Mouse (Mus musculus): ENCODE measurements around the gene Lpcat2b. TPM values are rescaled to one million over a fixed set of nuclear protein-coding genes. Genes with fewer than 3 reads are reported as not detected.

The Lpcat2b gene
- polyA plus RNA-seq, 1 experiment from 2014 or later, result not detected

DNA sequence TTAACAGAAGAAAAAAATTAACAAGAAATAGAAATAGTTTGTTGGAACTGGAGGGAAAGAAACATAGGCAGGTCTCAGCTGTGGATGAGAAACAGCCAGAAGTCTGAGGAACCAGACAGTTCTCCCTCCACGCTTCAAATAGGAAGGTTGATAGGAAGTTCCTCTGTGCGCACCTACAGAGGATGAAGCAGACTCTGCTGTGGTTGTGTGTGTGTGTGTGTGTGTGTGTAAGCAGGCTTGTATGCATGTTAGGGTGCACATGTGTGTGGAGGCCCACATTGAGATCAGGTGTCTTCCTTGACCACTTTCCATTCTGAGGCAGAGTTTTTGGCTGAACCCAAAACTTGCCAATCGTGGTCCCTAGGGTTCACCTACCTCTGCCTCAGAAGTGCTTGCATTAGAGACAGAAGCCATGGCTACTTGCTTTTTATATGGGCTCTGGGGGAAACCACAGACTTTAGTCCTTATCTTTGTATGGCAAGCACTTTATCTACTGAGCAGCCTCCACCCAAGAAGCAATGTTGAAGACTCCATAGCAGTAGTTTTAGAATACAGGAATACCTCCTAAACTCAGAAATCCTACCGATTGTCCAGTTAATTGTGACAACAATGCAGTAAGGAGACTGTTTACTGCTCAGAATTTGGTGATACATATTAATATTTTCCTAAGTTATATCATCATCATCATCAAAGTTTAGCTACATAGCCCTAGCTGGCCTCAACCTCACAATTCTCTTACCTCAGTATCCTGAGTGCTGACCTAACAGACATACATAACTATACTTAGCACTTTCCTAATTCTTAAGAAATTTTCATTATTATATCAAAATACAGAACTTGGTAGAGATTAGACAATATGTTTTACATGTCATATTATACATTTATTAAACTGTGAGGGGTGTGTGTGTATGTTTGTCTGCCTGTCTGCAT lies 31.1 kb downstream of the Lpcat2b start:
- WGBS, result 94% methylated on average over 4 of the region's 4 CpGs
- no peak overlapping the region for H3K4me3 ChIP-seq
- no peaks in the 10 kb centered on the region for H3K9me3 ChIP-seq
- DNase-seq (ENCODE audit: low spot score), result no peak
- no peak overlapping the region for H3K27ac ChIP-seq
- no peaks in the 10 kb centered on the region for H3K4me1 ChIP-seq (replicated peaks)
- no peaks in the 10 kb centered on the region for H3K27me3 ChIP-seq (ENCODE audit: insufficient read depth, poor library complexity, severe bottlenecking)
- H3K36me3 ChIP-seq, result no peaks in the 10 kb centered on the region

DNA sequence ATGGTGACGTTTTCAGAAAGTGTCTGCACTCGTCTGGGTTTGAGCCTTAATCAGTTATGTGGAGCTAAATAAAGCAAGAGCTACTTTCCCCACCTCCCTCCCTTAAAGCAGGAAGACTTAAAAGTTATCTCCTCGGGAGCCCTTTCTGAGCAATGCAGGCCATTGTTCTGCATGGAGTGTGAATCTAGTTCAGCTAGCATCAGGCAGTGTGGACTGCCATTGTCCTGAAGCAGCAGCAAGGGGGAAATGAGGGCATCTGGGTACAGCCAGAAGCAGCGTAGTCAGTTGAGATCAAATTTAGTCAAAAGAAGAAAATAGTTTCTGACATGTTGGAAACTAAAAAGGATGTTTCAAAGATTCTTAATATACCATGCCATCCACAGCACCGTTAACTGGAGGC lies 35.2 kb downstream of the Lpcat2b start:
- DNase-seq (ENCODE audit: low spot score), result no peak
- WGBS, result 45% methylated on average over 5 of the region's 5 CpGs
- Histone ChIP-seq H3K27me3 (ENCODE audit: insufficient read depth, poor library complexity, severe bottlenecking) (no peaks in the 10 kb centered on the region), H3K9me3 (no peaks in the 10 kb centered on the region), H3K27ac (no peak overlapping the region; the same call in 1 of the 2 replicates), H3K4me3 (no peak overlapping the region), H3K36me3 (peaks cover 5% of the 10 kb centered on the region), H3K4me1 (replicated peaks) (no peaks in the 10 kb centered on the region)

DNA sequence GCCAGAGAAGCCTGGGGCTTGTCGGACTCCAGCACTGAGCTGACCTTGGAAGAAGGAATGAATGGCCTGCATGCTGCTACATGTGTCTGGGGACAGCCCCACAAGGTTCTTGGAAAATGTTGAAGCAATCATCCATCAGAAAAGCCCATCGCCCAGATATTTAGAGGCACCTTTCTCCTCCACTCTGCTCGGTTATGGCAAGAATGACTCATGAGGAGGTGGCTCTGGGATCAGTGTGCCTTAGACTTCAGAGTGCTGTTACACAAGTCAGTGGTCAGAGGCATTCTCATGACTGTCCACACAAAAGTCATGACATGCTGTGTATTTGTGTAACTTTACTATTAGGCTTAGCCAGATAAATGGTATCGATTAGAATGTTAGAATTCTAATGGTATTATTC lies 35.7 kb downstream of the Lpcat2b start:
- H3K27me3 ChIP-seq (ENCODE audit: insufficient read depth, poor library complexity, severe bottlenecking), result no peaks in the 10 kb centered on the region
- peaks cover 5% of the 10 kb centered on the region for H3K36me3 ChIP-seq
- no peak overlapping the region; the same call in 1 of the 2 replicates for H3K27ac ChIP-seq
- H3K9me3 ChIP-seq, result no peaks in the 10 kb centered on the region
- WGBS, result 70% methylated on average over 4 of the region's 4 CpGs
- H3K4me1 ChIP-seq (replicated peaks), result no peaks in the 10 kb centered on the region
- no peak overlapping the region for H3K4me3 ChIP-seq
- no peak for DNase-seq (ENCODE audit: low spot score)

DNA sequence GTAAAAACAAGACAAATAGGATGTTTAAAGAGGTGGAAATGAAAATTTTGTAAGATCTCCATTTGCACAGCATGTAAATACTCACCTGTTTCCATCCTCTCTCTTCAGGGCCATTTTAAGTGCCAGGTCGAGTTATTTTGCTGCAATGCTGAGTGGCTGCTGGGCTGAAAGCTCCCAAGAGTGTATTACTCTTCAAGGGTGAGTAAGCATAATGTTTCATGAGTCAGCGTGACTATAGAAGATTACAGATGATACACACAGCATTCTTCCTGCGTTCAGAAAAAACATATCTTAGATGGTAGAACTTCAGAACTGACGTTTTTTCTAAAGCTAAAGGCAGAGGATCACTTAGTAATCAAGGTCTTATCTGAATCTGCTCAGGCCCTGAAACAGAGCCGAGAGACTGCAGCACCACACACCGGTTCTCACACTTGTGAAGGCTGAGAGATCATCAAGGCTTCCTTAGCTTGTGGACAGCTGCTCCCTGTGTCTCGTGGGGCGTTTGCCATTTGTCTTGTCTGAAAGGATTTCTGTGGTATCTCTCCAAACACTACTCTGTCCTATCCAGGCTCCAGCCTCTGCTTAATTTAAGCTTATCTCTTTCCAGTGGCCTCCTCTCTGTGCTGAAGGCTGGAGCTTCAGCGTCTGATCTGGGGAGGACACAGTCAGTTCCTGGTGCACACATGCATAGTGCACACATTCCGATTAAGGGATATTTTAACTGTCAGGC lies 39.4 kb downstream of the Lpcat2b start:
- Histone ChIP-seq H3K36me3 (peaks cover 16% of the 10 kb centered on the region), H3K27me3 (ENCODE audit: insufficient read depth, poor library complexity, severe bottlenecking) (no peaks in the 10 kb centered on the region), H3K27ac (no peak overlapping the region), H3K4me1 (replicated peaks) (no peaks in the 10 kb centered on the region), H3K4me3 (no peak overlapping the region), H3K9me3 (no peaks in the 10 kb centered on the region)
- no peak for DNase-seq (ENCODE audit: low spot score)
- WGBS, result 79% methylated on average over 10 of the region's 10 CpGs

DNA sequence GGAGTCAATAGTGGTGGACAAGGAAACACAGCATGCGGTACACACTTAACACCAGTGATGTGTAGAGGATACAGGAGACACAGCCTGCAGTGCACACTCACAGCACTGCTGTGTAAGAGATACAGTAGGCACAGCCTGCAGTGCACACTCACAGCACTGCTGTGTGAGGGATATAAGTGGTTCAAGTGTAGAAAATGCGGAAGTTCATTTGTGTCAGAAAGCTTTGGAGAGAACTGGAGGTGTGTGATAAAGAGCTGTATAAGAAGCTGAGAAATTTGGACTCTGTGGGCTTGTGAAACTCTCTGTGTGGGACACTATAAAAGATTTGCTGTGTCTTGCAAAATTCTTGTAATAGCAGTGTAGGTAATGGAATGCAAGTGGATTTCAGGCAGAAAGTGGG lies 48.8 kb downstream of the Lpcat2b start:
- DNase-seq (ENCODE audit: low spot score), result no peak
- WGBS, result 96% methylated on average over 2 of the region's 2 CpGs
- Histone ChIP-seq H3K9me3 (no peaks in the 10 kb centered on the region), H3K4me3 (no peak overlapping the region), H3K27ac (no peak overlapping the region), H3K36me3 (peaks cover 8% of the 10 kb centered on the region; the same call in 1 of the 2 replicates), H3K4me1 (replicated peaks) (no peaks in the 10 kb centered on the region), H3K27me3 (ENCODE audit: insufficient read depth, poor library complexity, severe bottlenecking) (no peaks in the 10 kb centered on the region)

Other genes starting within 250 kb of the Lpcat2b start
- gene Tgfbr3, start 141.9 kb upstream of the Lpcat2b start, polyA plus RNA-seq (2016; fragmentation: Nextera tagmentation; extraction: Ambion mirVana), result 8.3 and 11.1 TPM in 2 replicates
- gene Brdt, start 100.4 kb upstream of the Lpcat2b start, polyA plus RNA-seq (2016; fragmentation: Nextera tagmentation; extraction: Ambion mirVana), result 1.0 and 1.4 TPM in 2 replicates
- gene Ephx4, start 28.8 kb upstream of the Lpcat2b start, polyA plus RNA-seq (2016; fragmentation: Nextera tagmentation; extraction: Ambion mirVana), result 0.83 and 1.2 TPM in 2 replicates
- gene Btbd8, start 6.4 kb downstream of the Lpcat2b start, polyA plus RNA-seq (2016; fragmentation: Nextera tagmentation; extraction: Ambion mirVana), result 5.2 and 5.6 TPM in 2 replicates
- 0.29 and 0.47 TPM in 2 replicates for gene Gm42669, start 76.1 kb downstream of the Lpcat2b start, polyA plus RNA-seq (2016; fragmentation: Nextera tagmentation; extraction: Ambion mirVana)
- gene 1700028K03Rik, start 103.2 kb downstream of the Lpcat2b start, polyA plus RNA-seq (2016; fragmentation: Nextera tagmentation; extraction: Ambion mirVana), result 0.07 and 0.16 TPM in 2 replicates
- gene Rpap2, start 165.8 kb downstream of the Lpcat2b start, polyA plus RNA-seq (2016; fragmentation: Nextera tagmentation; extraction: Ambion mirVana), result 15.9 and 19.0 TPM in 2 replicates
- gene Glmn, start 166.3 kb downstream of the Lpcat2b start, polyA plus RNA-seq (2016; fragmentation: Nextera tagmentation; extraction: Ambion mirVana), result 28.4 and 32.5 TPM in 2 replicates